Mouse (Mus musculus): ENCODE results near the gene Smco4. TPM values are rescaled to one million over a fixed set of nuclear protein-coding genes. Genes with fewer than 3 reads are reported as not detected.

Smco4 gene
- polyA plus RNA-seq, 1 experiment from 2014 or later: 6.6 TPM

- H3K27ac ChIP-seq (ENCODE audit: low read depth, low read length): no peak overlapping the region
- no peaks in the 10 kb centered on the region for H3K9me3 ChIP-seq (ENCODE audit: control insufficient read depth, low read length)
- ATAC-seq (replicated peaks; ENCODE audit: low FRiP score) (no peak), DNase-seq (ENCODE audit: low spot score) (no peak)
- H3K9ac ChIP-seq (ENCODE audit: low read depth, low read length): no peak overlapping the region
- H3K4me3 ChIP-seq (ENCODE audit: low read depth, low read length): no peak overlapping the region
- H3K36me3 ChIP-seq (ENCODE audit: control insufficient read depth, insufficient read depth, low read length): peaks cover 4% of the 10 kb centered on the region; the same call in 1 of the 2 replicates
- peaks cover 16% of the 10 kb centered on the region for H3K4me1 ChIP-seq (replicated peaks; ENCODE audit: control insufficient read depth, insufficient read depth, low read length)
- H3K27me3 ChIP-seq (replicated peaks; ENCODE audit: control insufficient read depth, insufficient read depth, low read length): no peaks in the 10 kb centered on the region
- 66% methylated on average over 8 of the region's 8 CpGs for WGBS
- no peak overlapping the region for H3K4me2 ChIP-seq
Measured at GRCm38 (mm10) chr9:15529275-15529964, 36.2 kb downstream of the Smco4 start.

DNA sequence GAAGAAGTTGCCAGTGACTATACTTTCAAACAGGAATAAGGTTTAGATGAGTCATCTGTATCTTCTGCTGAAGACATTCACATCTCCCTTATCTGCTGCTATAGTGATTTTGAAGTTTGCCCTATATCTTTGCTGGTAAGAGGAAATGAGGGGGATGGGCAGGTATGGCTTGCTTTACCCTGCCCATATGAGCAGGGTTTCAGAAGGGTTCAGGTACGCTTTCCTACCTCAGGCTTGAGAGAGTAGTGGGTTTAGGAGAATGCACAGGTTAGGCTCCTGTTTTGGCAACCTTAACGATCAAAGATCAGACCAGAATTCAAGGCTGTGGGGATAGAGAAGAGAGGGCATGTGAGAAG is 36.7 kb downstream of the Smco4 start:
- no peak overlapping the region for H3K4me2 ChIP-seq
- H3K36me3 ChIP-seq (ENCODE audit: control insufficient read depth, insufficient read depth, low read length): peaks cover 4% of the 10 kb centered on the region; the same call in 1 of the 2 replicates
- H3K27ac ChIP-seq (ENCODE audit: low read depth, low read length): no peak overlapping the region
- H3K4me3 ChIP-seq (ENCODE audit: low read depth, low read length): no peak overlapping the region
- peaks cover 16% of the 10 kb centered on the region for H3K4me1 ChIP-seq (replicated peaks; ENCODE audit: control insufficient read depth, insufficient read depth, low read length)
- H3K27me3 ChIP-seq (replicated peaks; ENCODE audit: control insufficient read depth, insufficient read depth, low read length): no peaks in the 10 kb centered on the region
- DNase-seq (ENCODE audit: low spot score): no peak
- H3K9ac ChIP-seq (ENCODE audit: low read depth, low read length): no peak overlapping the region
- H3K9me3 ChIP-seq (ENCODE audit: control insufficient read depth, low read length): no peaks in the 10 kb centered on the region
- 0 out of 2 replicates have a peak, but pooled peaks have one; percentile 5 for ATAC-seq (replicated peaks; ENCODE audit: low FRiP score)
- 85% methylated on average over 2 of the region's 2 CpGs for WGBS

- DNase-seq (ENCODE audit: low spot score) (no peak), ATAC-seq (replicated peaks; ENCODE audit: low FRiP score) (no peak)
- H3K36me3 ChIP-seq (ENCODE audit: control insufficient read depth, insufficient read depth, low read length): peaks cover 4% of the 10 kb centered on the region; the same call in 1 of the 2 replicates
- H3K4me3 ChIP-seq (ENCODE audit: low read depth, low read length): no peak overlapping the region
- no peaks in the 10 kb centered on the region for H3K27me3 ChIP-seq (replicated peaks; ENCODE audit: control insufficient read depth, insufficient read depth, low read length)
- no peaks in the 10 kb centered on the region for H3K9me3 ChIP-seq (ENCODE audit: control insufficient read depth, low read length)
- H3K9ac ChIP-seq (ENCODE audit: low read depth, low read length): no peak overlapping the region
- WGBS: 81% methylated on average over 5 of the region's 5 CpGs
- H3K4me2 ChIP-seq: no peak overlapping the region
- no peak overlapping the region for H3K27ac ChIP-seq (ENCODE audit: low read depth, low read length)
- H3K4me1 ChIP-seq (replicated peaks; ENCODE audit: control insufficient read depth, insufficient read depth, low read length): peaks cover 21% of the 10 kb centered on the region
Measured at GRCm38 (mm10) chr9:15531204-15531603, 38.0 kb downstream of the Smco4 start.

DNA sequence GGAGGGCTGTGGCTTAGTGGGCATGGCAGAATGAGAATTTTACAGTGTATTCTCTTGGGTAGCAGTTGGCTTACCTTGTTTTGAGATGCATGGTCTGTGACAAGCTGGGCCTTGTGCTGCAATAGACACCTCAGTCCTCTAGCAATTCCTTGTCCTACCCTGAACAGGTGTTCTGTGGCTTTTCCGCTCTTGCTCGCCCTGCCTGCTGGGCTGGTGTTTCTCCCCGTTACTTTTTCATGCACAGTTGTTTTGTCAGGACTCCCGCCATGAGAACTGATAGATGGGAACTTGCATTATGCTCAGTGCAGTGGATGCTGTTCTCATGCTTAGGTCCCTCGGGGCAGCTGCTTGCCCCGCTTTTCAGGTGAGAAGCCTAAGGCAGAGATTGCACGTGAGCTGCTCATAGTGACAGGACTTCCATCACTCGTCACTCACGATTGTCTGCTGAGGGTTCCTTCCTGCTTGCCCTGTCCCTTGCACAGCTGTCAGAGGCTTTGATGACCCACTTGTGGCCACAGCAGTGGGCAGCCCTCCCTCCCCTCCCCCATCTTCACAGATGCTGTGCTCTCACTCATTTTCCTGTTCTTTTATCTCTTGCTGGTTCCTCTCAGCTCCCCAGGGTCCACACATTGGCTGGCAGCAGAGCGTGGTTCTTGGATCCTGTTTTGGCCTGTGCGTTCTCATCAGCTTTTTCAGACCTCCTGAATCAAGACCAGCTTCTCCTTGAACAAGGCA is 40.3 kb downstream of the Smco4 start:
- DNase-seq (ENCODE audit: low spot score): no peak
- H3K36me3 ChIP-seq (ENCODE audit: control insufficient read depth, insufficient read depth, low read length): peaks cover 2% of the 10 kb centered on the region; the same call in 1 of the 2 replicates
- ATAC-seq (replicated peaks; ENCODE audit: low FRiP score): no peak
- H3K4me2 ChIP-seq: no peak overlapping the region
- no peak overlapping the region for H3K4me3 ChIP-seq (ENCODE audit: low read depth, low read length)
- H3K27ac ChIP-seq (ENCODE audit: low read depth, low read length): no peak overlapping the region
- peaks cover 23% of the 10 kb centered on the region for H3K4me1 ChIP-seq (replicated peaks; ENCODE audit: control insufficient read depth, insufficient read depth, low read length)
- H3K27me3 ChIP-seq (replicated peaks; ENCODE audit: control insufficient read depth, insufficient read depth, low read length): no peaks in the 10 kb centered on the region
- 64% methylated on average over 11 of the region's 11 CpGs for WGBS
- H3K9me3 ChIP-seq (ENCODE audit: control insufficient read depth, low read length): no peaks in the 10 kb centered on the region
- H3K9ac ChIP-seq (ENCODE audit: low read depth, low read length): no peak overlapping the region

- peaks cover 22% of the 10 kb centered on the region for H3K4me1 ChIP-seq (replicated peaks; ENCODE audit: control insufficient read depth, insufficient read depth, low read length)
- H3K27me3 ChIP-seq (replicated peaks; ENCODE audit: control insufficient read depth, insufficient read depth, low read length): no peaks in the 10 kb centered on the region
- H3K27ac ChIP-seq (ENCODE audit: low read depth, low read length): no peak overlapping the region
- no peak overlapping the region for H3K4me2 ChIP-seq
- 82% methylated on average over 2 of the region's 2 CpGs for WGBS
- no peaks in the 10 kb centered on the region for H3K9me3 ChIP-seq (ENCODE audit: control insufficient read depth, low read length)
- H3K36me3 ChIP-seq (ENCODE audit: control insufficient read depth, insufficient read depth, low read length): peaks cover 2% of the 10 kb centered on the region; the same call in 1 of the 2 replicates
- no peak overlapping the region for H3K9ac ChIP-seq (ENCODE audit: low read depth, low read length)
- no peak for DNase-seq (ENCODE audit: low spot score)
- H3K4me3 ChIP-seq (ENCODE audit: low read depth, low read length): no peak overlapping the region
- ATAC-seq (replicated peaks; ENCODE audit: low FRiP score): no peak
Measured at GRCm38 (mm10) chr9:15534110-15534509, 40.9 kb downstream of the Smco4 start.

- 0 out of 2 replicates have a peak, but pooled peaks have one; percentile 27 for ATAC-seq (replicated peaks; ENCODE audit: low FRiP score)
- WGBS: 69% methylated on average over 5 of the region's 5 CpGs
- no peak overlapping the region for H3K9ac ChIP-seq (ENCODE audit: low read depth, low read length)
Measured at GRCm38 (mm10) chr9:15535418-15535817, 42.2 kb downstream of the Smco4 start.

DNA sequence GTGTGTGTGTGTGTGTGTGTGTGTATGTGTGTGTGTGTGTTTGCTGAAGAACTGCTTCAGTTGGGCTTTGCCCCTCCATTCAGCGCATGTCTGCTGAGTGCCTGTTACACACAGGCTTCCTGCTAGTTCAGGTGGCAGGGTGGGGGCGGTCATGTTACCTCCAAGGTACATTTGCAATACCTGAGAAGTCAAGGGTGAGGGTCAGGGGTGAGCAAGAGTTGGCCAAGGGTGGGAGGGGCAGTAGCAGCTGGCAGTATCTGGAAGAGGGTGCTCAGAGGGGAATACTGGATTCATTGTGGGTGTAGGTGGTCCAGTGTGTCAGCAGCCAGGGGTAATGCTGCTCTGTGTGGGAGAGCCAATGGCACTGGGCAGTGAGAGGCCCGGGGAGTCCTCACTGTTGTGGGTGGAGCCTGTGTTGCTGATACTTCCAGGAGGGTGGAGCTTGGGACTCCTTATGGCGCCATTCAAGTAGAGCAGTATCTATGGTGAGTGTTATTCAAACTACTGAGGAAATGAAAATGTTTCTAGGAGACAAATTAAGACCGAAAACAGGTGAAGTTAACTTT is 43.7 kb downstream of the Smco4 start:
- no peak overlapping the region for H3K4me2 ChIP-seq
- no peaks in the 10 kb centered on the region; the same call in none of the 2 replicates for H3K36me3 ChIP-seq (ENCODE audit: control insufficient read depth, insufficient read depth, low read length)
- H3K9ac ChIP-seq (ENCODE audit: low read depth, low read length): no peak overlapping the region
- WGBS: 85% methylated on average over 5 of the region's 5 CpGs
- no peaks in the 10 kb centered on the region for H3K27me3 ChIP-seq (replicated peaks; ENCODE audit: control insufficient read depth, insufficient read depth, low read length)
- no peaks in the 10 kb centered on the region for H3K9me3 ChIP-seq (ENCODE audit: control insufficient read depth, low read length)
- H3K4me3 ChIP-seq (ENCODE audit: low read depth, low read length): no peak overlapping the region
- DNase-seq (ENCODE audit: low spot score) (no peak), ATAC-seq (replicated peaks; ENCODE audit: low FRiP score) (peak; percentile 38)
- H3K4me1 ChIP-seq (replicated peaks; ENCODE audit: control insufficient read depth, insufficient read depth, low read length): peaks cover 16% of the 10 kb centered on the region
- no peak overlapping the region for H3K27ac ChIP-seq (ENCODE audit: low read depth, low read length)

More at GRCm38 (mm10) chr9:15535418-15535817, 42.2 kb downstream of the Smco4 start:
- H3K4me2 ChIP-seq: no peak overlapping the region
- H3K27ac ChIP-seq (ENCODE audit: low read depth, low read length): no peak overlapping the region
- H3K27me3 ChIP-seq (replicated peaks; ENCODE audit: control insufficient read depth, insufficient read depth, low read length): no peaks in the 10 kb centered on the region
- peaks cover 10% of the 10 kb centered on the region for H3K4me1 ChIP-seq (replicated peaks; ENCODE audit: control insufficient read depth, insufficient read depth, low read length)
- H3K9me3 ChIP-seq (ENCODE audit: control insufficient read depth, low read length): no peaks in the 10 kb centered on the region
- H3K4me3 ChIP-seq (ENCODE audit: low read depth, low read length): no peak overlapping the region
- H3K36me3 ChIP-seq (ENCODE audit: control insufficient read depth, insufficient read depth, low read length): peaks cover 2% of the 10 kb centered on the region
- no peak for DNase-seq (ENCODE audit: low spot score)

DNA sequence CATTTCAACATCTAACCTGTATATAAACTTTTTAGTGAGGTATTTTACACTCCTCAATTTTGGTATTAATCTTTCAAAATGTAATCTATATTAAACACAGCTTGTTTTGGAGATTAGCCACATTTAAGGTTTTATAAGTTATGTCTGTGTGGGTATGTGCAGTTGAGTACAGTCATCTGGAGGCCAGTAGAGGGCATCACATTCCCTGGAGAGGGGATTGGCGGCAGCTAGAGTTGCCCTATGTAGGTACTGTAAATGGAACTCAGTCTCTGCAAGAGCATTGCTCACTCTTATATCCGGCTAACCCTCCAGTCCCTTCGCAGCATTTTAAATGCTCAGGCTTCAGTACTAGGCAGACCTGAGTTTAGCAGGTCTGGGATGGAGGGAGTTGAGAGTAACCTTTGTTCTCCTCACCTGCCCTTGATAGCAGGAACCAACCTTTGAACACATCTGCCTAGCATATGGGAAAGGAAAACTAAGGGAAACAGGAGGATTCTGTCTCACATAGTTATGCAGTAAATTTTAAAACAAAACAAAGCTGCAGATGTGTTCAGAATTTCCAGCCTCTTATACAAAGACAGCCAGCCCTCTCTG is 44.3 kb downstream of the Smco4 start:
- Histone ChIP-seq H3K9ac (ENCODE audit: low read depth, low read length) (no peak overlapping the region), H3K4me3 (ENCODE audit: low read depth, low read length) (no peak overlapping the region), H3K36me3 (ENCODE audit: control insufficient read depth, insufficient read depth, low read length) (no peaks in the 10 kb centered on the region; the same call in none of the 2 replicates), H3K4me2 (no peak overlapping the region), H3K27ac (ENCODE audit: low read depth, low read length) (no peak overlapping the region), H3K4me1 (replicated peaks; ENCODE audit: control insufficient read depth, insufficient read depth, low read length) (peaks cover 17% of the 10 kb centered on the region), H3K9me3 (ENCODE audit: control insufficient read depth, low read length) (no peaks in the 10 kb centered on the region), H3K27me3 (replicated peaks; ENCODE audit: control insufficient read depth, insufficient read depth, low read length) (no peaks in the 10 kb centered on the region)
- ATAC-seq (replicated peaks; ENCODE audit: low FRiP score) (no peak), DNase-seq (ENCODE audit: low spot score) (no peak)
- WGBS: 88% methylated on average over 3 of the region's 3 CpGs

All from liver, embryonic 11.5 days (tissue).